Mouse (Mus musculus): ENCODE results near the gene Ogfr.

Gene Ogfr

GRCm38 (mm10) chr2:180600569-180601021 is 11.6 kb downstream of the Ogfr start:
- DNase-seq (ENCODE audit: low spot score in 2 of 2), result peak; percentile 49 to 87

DNA sequence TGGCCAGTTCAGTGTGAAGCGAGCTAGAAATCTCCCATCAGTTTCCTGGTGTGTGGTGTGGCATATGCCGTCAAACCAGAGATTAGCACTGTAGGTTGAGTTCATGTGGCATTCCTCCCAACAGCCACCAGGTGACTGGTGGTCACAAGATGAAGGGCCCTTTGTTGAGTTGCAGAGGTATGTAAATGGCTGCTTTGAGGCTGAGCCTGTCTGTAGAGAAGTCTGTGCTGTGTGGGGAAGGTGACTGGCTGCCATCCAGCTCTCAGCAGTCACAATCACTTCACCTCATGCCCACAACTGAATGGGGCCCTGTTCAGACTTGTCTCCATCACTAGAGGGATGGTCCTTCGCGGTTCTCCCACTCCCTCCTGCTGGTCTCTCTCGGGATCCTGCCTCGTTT is 15.7 kb downstream of the Ogfr start:
- DNase-seq (ENCODE audit: low spot score in 2 of 2), result no peak

- no peak for DNase-seq (ENCODE audit: low spot score in 2 of 2)
These were observed 21.2 kb downstream of the Ogfr start for GRCm38 (mm10) chr2:180610283-180610682.

DNA sequence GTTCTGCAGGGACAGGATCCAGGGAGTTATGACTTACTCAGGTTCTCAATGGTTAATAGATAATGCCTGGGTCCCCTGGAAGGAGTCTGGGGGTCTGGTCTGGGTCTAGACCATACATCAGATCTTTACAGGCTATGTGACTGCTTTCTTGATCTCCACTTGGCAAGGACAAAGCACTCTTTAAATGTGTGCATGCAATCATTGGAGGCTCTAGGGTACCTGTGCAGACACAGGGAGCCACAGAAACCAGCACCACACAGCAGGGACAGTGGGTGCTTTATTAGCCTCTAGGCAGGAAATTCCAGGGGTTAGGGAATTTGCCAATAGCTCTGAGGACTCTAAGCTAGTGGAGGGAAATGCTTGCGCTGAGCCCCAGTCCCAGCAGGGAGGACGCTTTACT is 22.8 kb downstream of the Ogfr start:
- DNase-seq (ENCODE audit: low spot score in 2 of 2), result no peak

GRCm38 (mm10) chr2:180641576-180642554 is 52.8 kb downstream of the Ogfr start:
- DNase-seq (ENCODE audit: low spot score in 2 of 2), result no peak

- DNase-seq (ENCODE audit: low spot score in 2 of 2), result no peak
These were observed 53.7 kb downstream of the Ogfr start, which contains the start of gene Tcfl5 for GRCm38 (mm10) chr2:180642555-180643260. Tcfl5 (minus strand) TSS chr2:180642708.

GRCm38 (mm10) chr2:180643626-180644025 is 54.6 kb downstream of the Ogfr start:
- no peak for DNase-seq (ENCODE audit: low spot score in 2 of 2)
